Mouse (Mus musculus) kidney, adult 2 months (tissue): ENCODE data around the gene Gm13083.
"Not testable (repeated sequence)": the region's sequence is repeated elsewhere in the genome, so short reads cannot be mapped to it uniquely, and the experiment has no call there.

ENCODE experiments used
- CTCF ChIP-seq: fragments of 200-500 bp; conservative IDR thresholded peaks from 2 replicates; pipeline ENCODE4 v1.5.1; 2011; ENCODE audit warnings: low read depth, mild to moderate bottlenecking, control low read depth, low read length, moderate library complexity, mixed read lengths; ENCODE audit not compliant: insufficient read depth, insufficient read length
- POLR2A ChIP-seq: fragments of 200-500 bp; IDR thresholded peaks from one replicate; pipeline ENCODE4 v1.6.1; 2011; ENCODE audit warnings: low read depth, low read length, control low read depth

GRCm38 (mm10) chr4:143657146-143657545, 42.3 kb downstream of the Gm13083 start, which contains the start of gene Gm13088:
- TF ChIP-seq POLR2A, CTCF: not testable (repeated sequence)
